Mouse (Mus musculus) small intestine, adult 2 months (tissue): ENCODE results near the gene Ice2. TPM values are rescaled to one million over a fixed set of nuclear protein-coding genes. Genes with fewer than 3 reads are reported as not detected.
A peak's percentile ranks its signal among the peaks of the same experiment; 100 is the strongest.

ENCODE experiments used
- H3K27ac ChIP-seq: fragments of 200-500 bp; 2 replicates; pipeline ENCODE4 v1.5.1; 2012; ENCODE audit warnings: low read depth, low read length, control low read depth, inconsistent platforms; ENCODE audit not compliant: insufficient read depth
- H3K27me3 ChIP-seq: fragments of 200-500 bp; 2 replicates; pipeline ENCODE4 v1.6.1; 2012; ENCODE audit warnings: mild to moderate bottlenecking, moderate library complexity, low read length, inconsistent platforms; ENCODE audit not compliant: control insufficient read depth, insufficient read depth
- H3K36me3 ChIP-seq: fragments of 200-500 bp; 2 replicates; pipeline ENCODE4 v1.6.1; 2012; ENCODE audit warnings: mild to moderate bottlenecking, low read length, control low read depth, inconsistent platforms; ENCODE audit not compliant: control insufficient read depth, insufficient read depth
- H3K4me1 ChIP-seq: fragments of 200-500 bp; 2 replicates; pipeline ENCODE4 v1.6.1; 2012; ENCODE audit warnings: low read length, inconsistent platforms, mixed read lengths; ENCODE audit not compliant: control insufficient read depth, insufficient read depth, insufficient read length
- H3K4me3 ChIP-seq: fragments of 200-500 bp; 2 replicates; pipeline ENCODE4 v1.5.1; 2012; ENCODE audit warnings: low read depth, mild to moderate bottlenecking, control low read depth, inconsistent platforms, low read length, moderate library complexity
- CTCF ChIP-seq: fragments of 200-500 bp; IDR thresholded peaks from 2 replicates; pipeline ENCODE4 v1.5.1; 2012; ENCODE audit warnings: low read depth, mild to moderate bottlenecking, control low read depth, inconsistent platforms, low read length, moderate library complexity, mixed read lengths; ENCODE audit not compliant: insufficient replicate concordance, insufficient read length; ENCODE audit errors: extremely low read depth
- POLR2A ChIP-seq: fragments of 200-500 bp; IDR thresholded peaks from 2 replicates; pipeline ENCODE4 v1.6.1; 2012; ENCODE audit warnings: low read depth, mild to moderate bottlenecking, control low read depth, inconsistent platforms, low read length, moderate library complexity
- WGBS: fragments of 180-500 bp; shearing (Covaris S2); methylation state at CpG from one replicate; pipeline ENCODE4 v1.1.7; 2018; 5-methylcytosine and 5-hydroxymethylcytosine counted together
- polyA plus RNA-seq: library from polyadenylated mRNA; depleted of rRNA; stranded (reverse); fragments of >200 nt; gene quantifications from 2 replicates; pipeline ENCODE4 v1.2.3, GENCODE M21; 2012

Gene Ice2
- polyA plus RNA-seq, 1 experiment = 0.46 TPM

GRCm38 (mm10) chr9:69364117-69364516 lies 33.6 kb upstream of the Ice2 start:
- H3K36me3 ChIP-seq = no peaks in the 10 kb centered on the region
- no peaks in the 10 kb centered on the region for H3K27me3 ChIP-seq
- no peak overlapping the region for H3K27ac ChIP-seq
- no peak for TF ChIP-seq CTCF
- TF ChIP-seq POLR2A = no peak
- 70% methylated on average over 16 of the region's 16 CpGs for WGBS
- no peak overlapping the region for H3K4me3 ChIP-seq
- no peaks in the 10 kb centered on the region for H3K4me1 ChIP-seq

GRCm38 (mm10) chr9:69367055-69367454 lies 30.7 kb upstream of the Ice2 start:
- Histone ChIP-seq H3K36me3 (no peaks in the 10 kb centered on the region), H3K27me3 (no peaks in the 10 kb centered on the region), H3K27ac (no peak overlapping the region), H3K4me3 (no peak overlapping the region), H3K4me1 (no peaks in the 10 kb centered on the region)
- no peak for TF ChIP-seq POLR2A
- no peak for TF ChIP-seq CTCF
- WGBS = 69% methylated on average over 4 of the region's 4 CpGs

GRCm38 (mm10) chr9:69368071-69368470 lies 29.6 kb upstream of the Ice2 start:
- 73% methylated on average over 8 of the region's 8 CpGs for WGBS
- TF ChIP-seq POLR2A (no peak), CTCF (peak; percentile 81; the same call in 1 of the 2 replicates)

GRCm38 (mm10) chr9:69371046-69371724 lies 26.5 kb upstream of the Ice2 start:
- Histone ChIP-seq H3K27me3 (no peaks in the 10 kb centered on the region), H3K27ac (no peak overlapping the region), H3K4me3 (no peak overlapping the region), H3K36me3 (no peaks in the 10 kb centered on the region), H3K4me1 (no peaks in the 10 kb centered on the region)
- TF ChIP-seq POLR2A (no peak), CTCF (no peak)
- 49% methylated on average over 11 of the region's 11 CpGs for WGBS

More at GRCm38 (mm10) chr9:69368071-69368470, 29.6 kb upstream of the Ice2 start:
- Histone ChIP-seq H3K27me3 (no peaks in the 10 kb centered on the region), H3K4me1 (no peaks in the 10 kb centered on the region), H3K36me3 (no peaks in the 10 kb centered on the region), H3K27ac (no peak overlapping the region), H3K4me3 (no peak overlapping the region)

GRCm38 (mm10) chr9:69372871-69373270 lies 24.8 kb upstream of the Ice2 start:
- TF ChIP-seq POLR2A (no peak), CTCF (no peak)
- WGBS = 67% methylated on average over 4 of the region's 4 CpGs
- no peak overlapping the region for H3K4me3 ChIP-seq
- no peaks in the 10 kb centered on the region for H3K4me1 ChIP-seq
- H3K27ac ChIP-seq = no peak overlapping the region
- H3K27me3 ChIP-seq = no peaks in the 10 kb centered on the region
- H3K36me3 ChIP-seq = no peaks in the 10 kb centered on the region

- TF ChIP-seq CTCF (no peak), POLR2A (no peak)
- Histone ChIP-seq H3K4me1 (peaks cover 2% of the 10 kb centered on the region; the same call in 1 of the 2 replicates), H3K4me3 (no peak overlapping the region), H3K27me3 (no peaks in the 10 kb centered on the region), H3K36me3 (no peaks in the 10 kb centered on the region), H3K27ac (no peak overlapping the region)
- WGBS = 83% methylated on average over 4 of the region's 4 CpGs
Observed at GRCm38 (mm10) chr9:69376982-69377653, 20.6 kb upstream of the Ice2 start.

GRCm38 (mm10) chr9:69377654-69378045 lies 20.1 kb upstream of the Ice2 start:
- 76% methylated on average over 3 of the region's 3 CpGs for WGBS
- H3K4me3 ChIP-seq = no peak overlapping the region
- TF ChIP-seq CTCF (no peak), POLR2A (no peak)
- no peak overlapping the region for H3K27ac ChIP-seq
- H3K4me1 ChIP-seq = peaks cover 2% of the 10 kb centered on the region; the same call in 1 of the 2 replicates
- H3K36me3 ChIP-seq = no peaks in the 10 kb centered on the region
- H3K27me3 ChIP-seq = no peaks in the 10 kb centered on the region
